Mouse (Mus musculus): ENCODE measurements around the gene Ndufs2.

The Ndufs2 gene

DNA sequence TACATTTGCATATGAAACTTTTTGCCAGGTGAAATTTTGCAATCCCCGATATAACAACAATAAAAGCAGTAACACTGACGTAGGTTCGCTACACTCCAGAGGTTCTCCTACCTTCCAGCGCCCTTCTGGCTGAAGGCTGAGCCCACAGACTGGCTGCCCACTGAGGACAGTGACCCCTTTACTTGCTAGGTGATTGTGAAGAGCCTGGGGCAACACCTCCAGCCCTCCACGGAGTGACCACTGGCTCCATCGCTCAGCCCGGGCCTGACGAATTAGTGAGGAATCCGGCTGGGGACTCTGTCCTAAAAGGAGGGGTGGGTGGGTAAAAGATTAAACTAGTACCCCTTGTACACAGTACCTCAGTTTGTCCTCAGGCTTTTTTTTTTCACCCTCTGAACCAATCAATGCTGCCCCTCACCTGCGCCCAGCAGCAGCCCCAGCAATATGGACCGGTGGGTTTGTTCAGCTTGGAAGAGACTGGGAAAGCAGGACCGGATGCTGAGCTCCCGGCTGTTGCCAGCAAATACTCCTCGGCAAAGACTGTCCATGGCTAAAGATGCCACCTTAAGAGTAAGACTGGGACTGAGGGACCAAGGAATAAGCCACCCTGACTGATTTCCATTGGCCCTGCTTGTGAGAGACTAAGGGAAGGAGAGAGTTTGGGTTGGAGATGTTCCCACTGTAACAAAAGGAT is 28.0 kb upstream of the Ndufs2 start:
- no peak for DNase-seq (ENCODE audit: low spot score)

DNA sequence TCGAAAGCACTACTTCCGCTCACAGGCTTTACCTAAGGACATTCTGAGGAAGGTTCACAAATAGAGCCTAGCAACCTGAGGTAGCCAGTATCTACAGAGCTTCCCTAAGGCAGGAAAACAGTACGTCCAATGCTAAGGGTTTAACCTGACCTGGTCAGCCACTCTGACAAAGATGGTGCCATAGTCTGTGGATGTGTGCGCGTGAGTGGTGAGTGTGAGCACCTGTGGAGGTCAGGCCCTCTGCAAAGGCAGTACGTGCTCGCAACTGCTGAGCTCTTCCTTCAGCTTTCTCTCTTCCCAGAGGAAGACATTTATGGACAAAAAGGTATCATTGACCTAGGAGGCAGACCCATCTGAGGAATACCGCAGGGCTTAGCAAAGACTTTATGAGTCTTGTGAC is 27.2 kb upstream of the Ndufs2 start:
- DNase-seq (ENCODE audit: low spot score), result no peak

DNA sequence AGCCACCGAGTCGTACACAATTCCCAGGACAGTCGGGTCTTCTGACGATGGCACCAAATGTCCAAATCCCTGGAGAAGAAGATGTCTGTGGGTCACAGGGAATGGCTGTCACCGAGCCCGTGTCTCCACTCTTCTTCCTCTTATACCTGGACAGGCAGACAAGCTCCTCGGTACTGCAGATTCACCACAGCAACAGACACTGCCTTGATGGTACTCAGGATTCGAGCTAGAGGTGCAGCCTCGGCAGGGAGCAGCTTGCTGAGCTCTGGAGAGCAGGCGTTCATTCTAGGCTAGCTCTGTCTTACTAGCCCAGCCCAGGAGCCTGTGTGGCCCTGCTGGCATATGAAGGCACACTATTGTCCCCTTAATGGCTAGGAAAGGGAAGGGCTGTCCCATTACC is 26.5 kb upstream of the Ndufs2 start:
- no peak for DNase-seq (ENCODE audit: low spot score)

DNA sequence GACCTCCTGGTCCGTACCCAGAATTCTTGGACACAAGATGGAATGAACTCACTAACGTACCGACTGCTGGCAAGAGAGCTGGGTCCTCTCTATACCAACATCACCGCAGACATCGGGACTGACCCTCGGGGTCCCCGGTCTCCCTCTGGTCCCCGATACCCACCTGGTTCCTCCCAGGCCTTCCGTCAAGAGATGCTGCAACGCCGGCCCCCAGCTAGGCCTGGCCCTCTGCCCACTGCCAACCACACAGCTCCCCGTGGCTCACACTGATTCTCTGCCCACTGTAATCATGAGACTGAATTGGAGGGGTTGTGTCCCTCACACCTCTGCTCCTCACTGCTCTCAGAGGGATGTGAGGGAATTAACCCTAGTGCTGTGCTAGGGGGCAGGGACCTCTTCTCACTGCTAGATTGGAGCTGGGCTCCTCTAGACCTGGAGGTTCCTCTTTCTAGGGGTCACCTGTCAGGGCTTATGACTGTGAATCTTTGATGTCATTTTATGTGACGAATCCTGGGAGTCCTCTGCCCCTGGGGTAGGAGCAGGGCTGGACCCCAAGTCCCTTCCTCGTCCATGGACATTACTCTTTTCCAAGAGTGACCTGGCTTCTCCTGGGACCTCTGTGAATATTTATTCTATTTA is 25.0 kb upstream of the Ndufs2 start:
- DNase-seq (ENCODE audit: low spot score), result no peak

DNA sequence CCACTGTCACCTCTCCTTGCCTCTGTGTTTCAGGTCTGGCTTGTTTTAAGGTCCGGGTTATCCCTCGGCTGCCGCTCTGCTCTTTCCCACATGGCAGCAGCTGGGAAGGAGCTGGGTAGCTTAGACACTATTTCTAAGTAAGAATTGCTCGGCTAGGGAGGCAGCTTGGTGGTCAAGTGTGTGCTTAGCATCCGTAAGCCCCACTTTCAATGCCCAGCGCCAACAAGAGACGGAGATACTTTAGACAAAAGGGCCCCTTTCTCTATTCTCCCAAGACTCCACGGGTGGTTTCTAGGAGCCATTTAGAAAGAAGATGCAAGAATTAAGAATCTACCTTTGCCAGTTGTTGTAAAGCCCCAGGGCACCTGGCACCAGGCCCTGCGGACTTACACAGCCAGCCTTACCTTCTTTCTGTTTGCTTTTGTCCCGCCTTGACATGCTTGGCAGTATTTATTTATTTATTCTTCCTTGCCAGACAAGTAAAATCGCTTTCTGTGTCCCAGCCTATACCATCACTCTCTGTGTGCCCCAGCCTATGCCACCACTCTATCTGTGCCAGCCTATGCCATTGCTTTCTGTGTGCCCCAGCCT is 24.1 kb upstream of the Ndufs2 start:
- DNase-seq (ENCODE audit: low spot score), result no peak

DNA sequence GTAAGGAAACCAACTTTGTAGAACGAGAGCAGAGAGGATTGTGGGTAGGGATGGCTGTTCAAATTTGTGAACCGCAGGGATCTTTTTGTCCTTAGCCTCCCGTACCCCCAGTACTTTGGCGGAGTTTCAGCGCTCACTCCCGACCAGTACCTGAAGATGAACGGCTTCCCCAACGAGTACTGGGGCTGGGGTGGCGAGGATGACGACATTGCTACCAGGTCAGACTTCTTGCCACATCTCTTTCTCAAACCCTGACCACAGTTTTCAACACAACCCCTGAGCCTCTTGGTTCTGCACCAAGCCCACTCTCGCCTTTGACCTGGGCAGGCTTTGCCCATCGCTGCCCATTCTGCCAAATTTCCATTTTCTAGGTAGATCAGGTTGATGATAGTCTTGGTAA is 23.0 kb upstream of the Ndufs2 start:
- DNase-seq (ENCODE audit: low spot score), result no peak

DNA sequence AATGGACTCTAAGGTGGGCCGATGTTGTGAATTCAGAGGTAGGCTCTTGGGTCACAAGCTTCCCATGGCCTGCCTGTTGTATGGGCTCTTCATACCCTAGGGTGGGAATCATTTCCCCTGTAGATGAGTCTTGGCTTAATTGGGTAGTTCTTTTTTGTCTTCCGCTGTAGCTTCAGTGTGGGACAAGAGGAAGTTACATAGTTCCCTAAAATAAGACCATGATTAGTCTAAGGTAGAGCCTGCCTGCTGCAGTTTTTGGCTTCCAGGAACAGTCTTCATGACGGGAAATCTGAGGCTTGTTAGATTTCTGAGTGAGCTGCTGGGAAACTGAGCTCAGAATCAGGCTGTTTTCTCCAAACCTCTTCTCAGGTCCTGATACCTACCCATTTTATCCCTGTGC is 20.9 kb upstream of the Ndufs2 start:
- no peak for DNase-seq (ENCODE audit: low spot score)

GRCm38 (mm10) chr1:171271622-171272021 is 20.4 kb upstream of the Ndufs2 start:
- no peak for DNase-seq (ENCODE audit: low spot score)

DNA sequence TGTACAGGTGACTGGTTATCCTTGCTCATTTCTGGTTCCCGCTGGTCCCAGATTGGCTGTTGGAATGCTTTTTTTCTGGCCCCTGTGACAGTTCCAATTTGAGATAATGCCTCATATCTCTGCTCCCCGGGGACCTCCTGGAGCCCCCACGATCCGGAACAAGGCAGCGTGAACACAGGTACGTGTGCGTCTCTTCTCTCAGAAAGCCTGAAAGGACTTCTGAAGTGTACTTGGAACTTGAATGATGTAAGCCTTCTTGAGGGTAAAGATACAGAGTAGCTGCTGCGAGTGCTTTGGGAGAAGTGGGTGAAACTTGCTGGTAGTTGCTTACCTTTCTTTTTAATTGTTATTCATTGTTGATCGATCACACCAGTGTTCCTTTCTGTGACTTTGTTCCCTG is 20.0 kb upstream of the Ndufs2 start:
- DNase-seq (ENCODE audit: low spot score), result no peak

DNA sequence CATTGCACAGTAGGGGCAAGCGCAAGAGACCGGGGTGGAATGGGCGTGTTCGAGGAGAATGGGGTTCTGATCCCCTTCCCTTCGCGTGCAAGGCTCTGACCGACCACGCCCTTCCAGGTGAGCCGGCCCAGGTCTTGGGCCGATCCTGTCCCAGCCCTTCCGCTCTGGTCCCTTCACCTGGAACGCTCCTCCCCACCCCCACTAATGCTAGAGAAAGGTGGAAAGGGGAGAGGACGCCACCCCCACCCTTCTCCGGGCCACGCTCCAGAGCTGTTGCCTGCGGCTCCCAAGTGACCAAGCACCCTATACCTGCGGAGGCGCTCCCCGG is 19.3 kb upstream of the Ndufs2 start:
- no peak for DNase-seq (ENCODE audit: low spot score)

DNA sequence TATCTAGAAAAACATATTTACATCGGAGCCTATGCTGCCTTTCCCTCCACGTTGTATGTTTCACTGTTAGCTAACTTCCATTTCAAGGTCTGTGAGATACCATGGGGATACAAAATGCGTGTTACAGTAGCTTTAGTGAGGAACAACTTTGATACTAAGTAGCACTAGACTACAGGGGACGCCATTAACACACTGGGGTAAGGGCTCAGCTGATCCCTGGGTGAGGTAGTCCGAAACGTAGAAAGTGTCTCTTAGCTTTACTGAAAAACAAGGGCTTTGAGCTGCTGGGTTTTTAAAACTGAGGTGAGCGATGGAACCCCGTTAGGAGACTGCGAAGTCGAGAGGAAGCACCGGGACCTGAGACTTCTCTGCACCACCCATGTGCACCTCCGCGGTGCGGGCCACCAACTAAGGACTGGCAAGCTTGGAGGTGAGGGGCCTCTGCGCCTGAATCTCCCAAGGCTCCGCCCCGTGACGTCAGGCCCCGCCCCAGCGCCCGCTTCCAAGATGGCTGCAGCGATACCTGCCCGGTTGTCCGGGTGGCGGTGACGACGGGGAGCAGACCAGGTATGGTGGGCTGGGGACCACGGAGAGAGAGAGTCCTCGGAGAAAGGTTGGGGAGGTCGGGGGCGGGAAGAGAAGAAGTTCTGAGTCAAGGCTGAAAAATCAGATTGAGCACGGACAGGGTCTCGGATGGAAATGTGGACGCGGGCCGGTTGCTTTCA is 18.8 kb upstream of the Ndufs2 start, which contains the start of gene B4galt3:
Gene B4galt3 (plus strand): TSS at position 481 of the 725 bp plus-strand sequence.
- peak; percentile 90 for DNase-seq (ENCODE audit: low spot score)

DNA sequence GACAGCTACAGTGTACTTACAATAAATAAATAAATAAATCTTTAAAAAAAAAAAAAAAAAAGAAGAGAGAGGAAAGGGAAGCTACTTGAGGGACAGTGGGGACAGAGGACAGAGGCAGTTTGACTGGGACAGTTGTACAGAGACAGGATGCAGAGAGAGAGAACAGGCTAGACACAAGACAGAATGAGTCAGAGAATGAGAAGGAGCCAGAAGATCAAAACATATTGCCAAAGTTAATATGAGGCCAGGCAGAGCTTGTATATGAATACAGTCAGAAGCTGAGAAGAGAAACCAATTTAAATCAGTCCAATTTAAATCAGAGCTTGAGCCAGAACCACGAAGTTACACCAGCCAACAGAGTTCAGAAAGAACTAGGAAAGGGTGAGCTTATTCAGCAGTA is 17.2 kb upstream of the Ndufs2 start:
- DNase-seq (ENCODE audit: low spot score), result no peak

GRCm38 (mm10) chr1:171265971-171266744 is 15.0 kb upstream of the Ndufs2 start:
- DNase-seq (ENCODE audit: low spot score), result no peak

DNA sequence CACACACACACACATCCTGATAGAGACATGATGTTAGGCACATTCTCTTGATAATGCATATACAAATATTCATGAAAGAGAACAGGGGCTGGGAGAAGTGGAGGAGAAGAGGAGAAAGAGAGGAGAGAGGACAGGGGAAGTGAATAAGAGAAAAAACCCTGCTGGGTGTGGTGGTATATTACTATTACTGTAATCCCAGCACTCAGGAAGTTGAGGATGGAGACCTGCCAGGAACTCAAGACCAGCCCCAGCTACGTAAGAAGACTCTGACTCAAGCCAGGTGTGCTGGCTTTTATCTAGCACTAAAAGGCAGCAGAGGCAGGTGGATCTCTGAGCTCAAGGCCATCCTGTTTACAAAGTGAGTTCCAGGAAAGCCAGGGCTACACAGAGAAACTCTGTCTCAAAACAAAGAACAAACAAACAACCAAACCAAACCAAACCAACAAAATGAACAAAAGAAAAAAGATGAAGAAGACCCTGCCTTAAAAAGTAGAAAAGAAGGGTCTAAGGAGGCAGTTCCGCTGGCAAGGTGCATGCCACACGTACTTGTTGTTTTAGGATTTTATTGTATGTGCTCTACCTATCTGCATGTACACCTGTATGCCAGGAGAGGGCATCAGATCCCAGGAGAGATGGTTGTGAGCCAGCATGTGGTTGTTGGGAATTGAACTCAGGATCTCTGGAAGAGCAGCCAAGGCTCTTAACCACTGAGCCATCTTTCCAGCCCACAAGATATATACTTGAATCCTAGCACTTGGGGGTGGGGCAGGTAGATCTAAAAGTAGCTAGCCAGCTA is 12.7 kb upstream of the Ndufs2 start:
- no peak for DNase-seq (ENCODE audit: low spot score)

- DNase-seq (ENCODE audit: low spot score), result peak; percentile 90
These were observed 12.0 kb upstream of the Ndufs2 start for GRCm38 (mm10) chr1:171263185-171263611.

- DNase-seq (ENCODE audit: low spot score), result peak; percentile 83
These were observed 11.5 kb upstream of the Ndufs2 start for GRCm38 (mm10) chr1:171262594-171263130.

GRCm38 (mm10) chr1:171260316-171260715 is 9.1 kb upstream of the Ndufs2 start:
- DNase-seq (ENCODE audit: low spot score), result no peak

- DNase-seq (ENCODE audit: low spot score), result peak; percentile 63
These were observed 7.7 kb upstream of the Ndufs2 start for GRCm38 (mm10) chr1:171258921-171259320.

DNA sequence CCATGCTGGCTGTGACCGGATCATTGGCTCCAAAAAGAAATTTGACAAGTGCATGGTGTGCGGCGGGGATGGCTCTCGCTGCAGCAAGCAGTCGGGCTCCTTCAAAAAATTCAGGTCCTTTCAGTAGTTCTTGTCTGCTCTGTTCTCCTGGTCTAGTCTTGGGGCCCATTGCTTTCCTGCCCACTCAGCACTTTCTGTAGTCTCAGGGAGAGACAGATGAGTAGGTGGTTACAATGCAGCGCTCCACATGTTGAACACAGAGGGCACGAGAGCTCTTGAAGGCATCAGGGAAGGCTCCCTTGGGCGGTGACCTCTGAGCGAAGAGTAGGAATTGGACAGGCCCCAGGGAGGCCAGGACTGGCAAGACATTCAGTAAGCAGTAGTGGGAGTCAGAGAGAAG is 6.6 kb upstream of the Ndufs2 start:
- no peak for DNase-seq (ENCODE audit: low spot score)

DNA sequence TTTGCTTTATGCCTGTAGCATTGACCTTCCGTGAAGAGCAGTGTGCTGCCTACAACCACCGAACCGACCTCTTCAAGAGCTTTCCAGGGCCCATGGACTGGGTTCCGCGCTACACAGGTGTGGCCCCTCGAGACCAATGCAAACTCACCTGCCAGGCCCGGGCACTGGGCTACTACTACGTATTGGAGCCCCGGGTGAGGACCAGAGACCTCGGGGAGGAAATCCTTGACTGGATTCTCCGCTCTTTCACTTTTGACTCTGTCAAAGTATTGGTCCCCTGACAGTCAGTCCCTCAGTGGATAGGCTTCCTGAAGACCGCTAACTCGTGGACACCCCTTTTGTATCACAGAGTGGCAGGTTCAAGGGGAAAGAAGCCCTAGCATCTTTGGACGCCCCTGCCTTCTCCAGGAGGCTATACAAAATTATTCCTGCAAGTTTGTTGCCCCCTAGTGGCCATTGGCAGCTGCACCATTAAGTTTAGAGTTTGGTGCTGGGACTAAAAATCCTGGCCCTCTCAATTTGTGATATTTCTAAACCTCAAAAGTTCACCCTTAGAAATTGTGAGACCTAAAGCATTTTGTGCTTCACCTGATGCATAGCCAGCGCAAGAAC is 5.9 kb upstream of the Ndufs2 start:
- peak; percentile 90 for DNase-seq (ENCODE audit: low spot score)
